Mouse (Mus musculus) right cerebral cortex, adult 2 months (tissue): ENCODE data around the gene Nek11.

Experiments used
- DNase-seq, 2 experiments: peaks; one replicate each; pipeline ENCODE4 v3.0.0; 2021 to 2022; ENCODE audit warnings: low spot score in 2 of 2

Nek11 gene

DNA sequence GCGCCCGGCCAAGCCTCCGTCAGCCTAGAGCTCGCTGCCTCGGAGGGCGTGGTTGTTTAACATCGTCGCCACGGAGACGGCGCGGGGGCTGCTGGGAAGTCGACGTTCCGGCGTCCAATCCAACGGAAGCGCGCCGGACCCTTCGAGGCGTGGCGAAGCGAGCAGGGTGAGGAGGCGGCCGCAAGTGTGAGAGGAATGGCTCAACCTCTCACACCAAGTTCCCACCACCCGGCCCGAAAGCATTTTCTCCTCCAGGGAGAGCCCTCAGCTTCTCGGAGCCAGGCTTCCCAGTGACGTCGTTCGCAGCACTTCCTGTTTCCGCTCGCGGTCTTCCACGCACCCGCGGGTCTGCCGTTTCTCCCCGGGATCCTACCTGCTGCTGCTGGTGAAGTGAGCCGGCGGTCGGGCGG, at the start of gene Nek11, which contains the start of gene Aste1:
TSS of gene Nek11 (minus strand) at position 307 of the 410 bp plus-strand sequence.
TSS of gene Aste1 (plus strand) at position 175 of the 410 bp plus-strand sequence.
- peak; percentile 95 to 96 for DNase-seq

DNA sequence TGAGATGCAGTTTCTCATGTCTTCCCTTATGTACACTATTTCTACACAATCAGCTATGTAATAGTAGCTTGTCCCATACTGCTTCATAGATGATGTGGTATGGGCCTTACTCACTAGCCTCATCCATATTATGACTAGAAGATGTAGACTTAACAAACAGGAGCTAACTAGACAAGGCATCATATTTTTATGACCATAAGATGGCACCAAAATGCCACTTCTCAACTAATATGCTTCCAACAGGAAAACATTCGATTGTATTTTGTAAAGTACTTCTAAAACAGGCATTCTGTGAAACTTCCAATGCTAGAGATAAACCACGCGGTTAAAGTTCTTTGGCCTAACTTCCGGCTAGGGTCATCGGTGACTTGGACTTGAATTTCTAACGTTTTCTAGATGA, 13.2 kb upstream of the Nek11 start:
- DNase-seq = no peak

DNA sequence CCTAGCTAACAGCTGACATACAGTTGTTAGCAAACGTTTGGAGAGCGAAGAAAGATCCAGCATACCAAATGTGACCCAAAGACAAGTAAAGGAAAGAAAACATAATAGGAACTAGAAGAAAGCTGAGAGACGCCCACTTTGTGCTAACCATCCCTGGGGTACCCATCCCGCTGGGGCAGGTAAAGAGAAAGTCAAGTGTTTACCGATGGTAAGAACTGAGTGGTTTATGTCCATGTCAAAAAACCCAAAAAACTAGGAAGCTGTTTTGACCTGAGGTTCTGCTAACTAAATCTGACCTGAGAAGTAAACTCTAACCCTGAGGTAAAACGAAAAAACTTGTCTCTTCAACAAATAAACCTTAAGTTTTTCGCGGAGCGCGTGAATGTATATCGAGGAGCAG, 604 bp downstream of the Nek11 start:
- no peak for DNase-seq

DNA sequence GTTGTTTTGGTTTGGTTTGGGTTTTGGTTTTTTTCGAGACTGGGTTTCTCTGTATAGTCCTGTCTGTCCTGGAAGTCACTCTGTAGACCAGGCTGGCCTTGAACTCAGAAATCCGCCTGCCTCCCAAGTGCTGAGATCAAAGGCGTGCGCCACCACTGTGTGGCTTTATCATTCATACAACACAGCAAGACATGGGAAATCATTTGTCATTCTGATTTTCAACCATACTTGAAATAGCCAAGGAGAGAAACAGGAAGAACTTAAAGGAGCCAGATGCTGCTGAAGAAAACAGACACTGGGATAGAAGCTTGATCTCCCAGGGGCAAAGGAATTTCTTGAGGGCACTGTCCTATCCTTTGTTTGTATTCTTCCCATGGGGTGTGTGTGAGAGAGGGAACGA, 4.7 kb downstream of the Nek11 start:
- no peak for DNase-seq

DNA sequence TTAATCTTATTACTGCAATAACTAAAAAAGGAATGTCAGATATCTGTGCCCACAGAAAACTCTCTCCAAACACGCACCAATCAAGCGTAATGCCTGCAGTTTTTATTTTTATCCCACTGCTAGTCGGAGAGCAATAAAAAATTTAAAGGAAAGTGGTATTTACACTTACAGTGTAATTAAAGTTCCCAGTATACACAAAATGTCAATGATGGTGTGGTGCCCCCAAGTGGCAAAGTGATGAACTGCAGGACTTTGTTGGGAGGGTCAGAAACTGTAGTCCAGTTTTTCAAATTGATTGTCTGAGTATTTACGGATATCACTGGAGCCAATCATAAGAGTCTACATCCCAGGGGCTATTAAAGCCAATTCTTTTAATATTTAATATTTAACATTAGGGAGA, 6.0 kb downstream of the Nek11 start:
- peak; percentile 87 to 93 for DNase-seq

DNA sequence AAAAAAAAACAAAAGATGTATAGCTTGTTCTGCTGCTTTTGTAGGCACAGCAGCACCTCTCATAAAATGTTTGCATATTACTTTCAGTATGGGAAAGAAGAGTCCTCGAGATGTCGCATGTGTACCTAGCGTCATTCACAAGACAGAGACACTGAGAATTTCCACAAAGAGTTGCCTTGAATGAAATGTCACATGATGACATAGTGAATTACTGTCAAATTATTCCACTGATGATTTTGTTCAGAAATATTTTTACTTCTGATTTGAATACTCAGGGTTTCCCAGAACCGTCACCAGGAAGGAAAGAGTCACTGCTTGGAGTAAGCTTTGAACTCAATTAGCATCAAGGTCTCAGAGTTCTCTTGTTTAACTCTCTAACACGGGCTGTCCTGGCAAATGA, 7.9 kb downstream of the Nek11 start:
- DNase-seq = no peak

DNA sequence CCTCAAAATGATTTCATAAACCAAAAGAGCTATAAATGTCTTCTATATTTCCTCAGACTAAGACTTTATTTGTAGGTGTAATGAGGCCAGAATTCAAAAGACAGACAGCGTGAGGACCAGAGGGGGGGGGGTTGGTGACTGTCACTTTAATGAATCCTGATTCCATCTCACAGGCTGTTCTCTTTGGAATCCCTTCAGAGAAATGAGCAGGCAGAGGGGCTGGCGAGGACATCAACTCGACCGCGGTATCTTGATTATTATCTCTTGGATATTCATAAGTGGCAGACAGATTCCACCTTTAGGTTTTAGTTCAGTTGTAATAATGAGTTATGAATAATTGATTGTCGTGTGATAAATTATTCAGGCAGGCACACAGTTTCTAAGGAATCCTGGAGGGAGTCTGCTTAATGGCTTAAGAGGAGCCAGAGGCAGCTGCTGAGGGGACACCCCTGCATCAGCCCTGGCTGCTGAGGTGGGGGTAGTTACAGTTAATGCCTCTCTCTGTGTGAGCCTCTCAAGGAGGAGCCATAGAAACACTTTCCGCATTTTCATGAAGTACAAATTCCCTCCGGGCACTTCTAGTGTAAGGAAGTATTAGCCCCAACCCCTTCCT, 15.7 kb downstream of the Nek11 start:
- no peak for DNase-seq

DNA sequence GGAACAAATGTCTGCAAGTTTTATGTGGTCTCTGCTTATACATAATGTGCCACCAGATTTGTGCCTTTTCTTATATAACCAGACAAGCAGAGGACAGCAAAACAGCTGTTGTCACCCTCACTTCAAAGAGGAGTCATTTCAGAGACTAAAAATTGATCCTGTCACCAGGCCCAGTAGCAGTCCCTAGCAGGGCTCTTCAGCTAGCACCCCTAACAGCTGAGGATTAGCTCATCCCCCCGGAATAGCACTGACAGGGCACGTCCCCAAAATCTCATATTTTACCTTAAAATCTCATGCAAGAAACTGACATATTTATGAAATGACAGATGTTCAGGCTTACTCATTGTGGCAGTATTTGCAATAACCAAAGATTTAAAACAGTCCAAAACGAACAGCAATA, 17.7 kb downstream of the Nek11 start:
- DNase-seq = no peak

DNA sequence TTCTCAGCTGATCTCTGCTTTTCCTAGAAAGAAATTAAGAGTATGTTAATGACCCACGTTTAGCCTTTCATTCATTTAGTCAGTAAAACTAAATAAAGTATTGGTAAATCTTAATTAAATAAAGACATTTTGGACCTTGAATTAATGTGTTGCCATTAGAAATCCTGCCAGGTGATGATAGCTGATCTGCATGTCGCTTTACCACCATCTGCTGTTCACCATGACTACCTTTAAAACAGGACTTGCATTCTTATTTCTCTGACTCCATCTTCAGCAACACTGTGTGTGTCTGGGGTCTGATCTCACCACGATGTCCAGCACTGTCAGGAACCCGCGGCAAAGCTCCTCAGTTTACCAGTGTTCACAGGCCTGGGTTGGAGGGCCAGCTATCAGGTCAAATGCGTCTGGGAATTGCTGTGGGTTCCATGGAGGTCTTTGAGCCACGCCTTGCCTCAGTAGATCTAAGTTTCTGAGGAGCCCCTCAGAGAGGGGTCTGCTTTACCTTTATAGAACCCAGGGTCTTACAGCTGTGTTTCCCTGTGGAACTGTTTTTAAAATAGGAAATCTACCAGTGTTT, 18.3 kb downstream of the Nek11 start:
- DNase-seq = peak; percentile 26 to 33

DNA sequence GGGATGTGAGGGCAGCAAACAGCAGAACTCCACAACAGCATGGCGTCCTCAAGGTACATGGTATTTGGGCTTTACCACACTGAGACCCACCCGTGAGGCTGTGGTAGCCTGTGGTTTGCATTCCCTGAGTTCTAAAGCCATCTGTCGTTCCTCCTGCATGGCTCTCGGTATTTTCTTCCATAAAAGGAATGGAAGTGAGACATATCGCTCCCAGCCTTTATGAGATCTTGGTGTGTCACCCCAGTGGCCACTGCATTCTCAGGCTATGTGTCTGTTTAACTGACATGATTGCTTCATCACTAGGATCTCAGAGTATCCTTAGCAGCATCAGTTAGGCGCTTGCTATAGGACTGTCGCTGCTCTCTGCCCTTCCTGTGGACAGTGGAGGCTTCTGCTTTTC, 18.9 kb downstream of the Nek11 start:
- DNase-seq = no peak

DNA sequence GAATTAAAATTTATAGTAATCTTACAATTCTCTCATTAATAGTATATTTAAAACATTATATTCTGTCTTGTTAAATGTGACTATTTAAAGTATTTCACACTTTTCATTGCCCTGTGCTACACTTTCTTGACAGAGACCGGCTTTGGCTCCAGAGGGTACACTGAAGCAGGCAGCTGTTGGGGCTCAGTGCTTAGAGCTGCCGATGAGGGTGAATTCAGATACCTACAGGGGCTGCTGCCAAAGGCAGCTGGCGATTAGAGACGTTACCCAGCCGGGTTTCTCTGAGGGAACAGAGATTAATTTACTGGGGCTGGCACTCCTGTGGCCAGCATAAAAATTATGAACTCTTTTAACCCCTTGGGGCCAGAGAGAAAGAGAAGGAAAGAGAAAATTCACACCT, 21.0 kb downstream of the Nek11 start:
- DNase-seq = no peak

DNA sequence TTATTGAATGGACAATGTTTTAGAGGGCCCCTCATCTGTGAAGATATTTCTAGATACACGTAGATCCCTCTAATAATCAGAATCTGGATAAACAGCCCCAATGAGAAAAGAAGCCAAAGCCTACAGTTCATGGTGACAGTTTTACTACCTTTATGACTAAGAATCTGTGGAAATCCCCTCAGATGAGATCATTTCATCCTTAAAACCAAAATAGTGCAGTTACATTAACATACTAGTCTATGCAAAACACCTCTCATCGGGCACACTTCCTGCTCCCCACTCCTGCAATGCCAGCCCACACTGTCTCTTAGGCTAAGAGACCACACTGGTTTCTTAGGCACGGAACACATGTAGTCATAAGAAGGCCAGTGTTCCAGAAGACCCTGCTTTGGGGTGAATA, 26.7 kb downstream of the Nek11 start:
- DNase-seq = no peak

DNA sequence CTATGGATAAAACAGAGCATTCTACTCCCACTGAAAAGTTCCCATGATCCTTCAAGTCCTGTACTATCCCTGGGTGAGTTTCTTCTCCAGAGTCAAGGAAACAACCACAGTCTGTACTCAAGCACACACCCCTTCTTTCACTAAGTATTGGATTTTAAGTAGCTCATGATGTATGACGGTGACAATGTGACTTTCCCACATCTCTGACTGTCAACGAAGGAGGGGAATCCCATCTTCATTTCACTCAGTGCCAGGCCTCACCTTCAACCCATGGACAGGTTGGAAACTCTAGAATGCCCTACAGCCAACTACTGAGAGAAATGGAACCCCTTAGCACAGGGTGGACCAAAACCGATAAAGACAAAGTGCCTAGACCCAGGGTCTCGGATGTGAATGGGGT, 29.1 kb downstream of the Nek11 start:
- DNase-seq = no peak

DNA sequence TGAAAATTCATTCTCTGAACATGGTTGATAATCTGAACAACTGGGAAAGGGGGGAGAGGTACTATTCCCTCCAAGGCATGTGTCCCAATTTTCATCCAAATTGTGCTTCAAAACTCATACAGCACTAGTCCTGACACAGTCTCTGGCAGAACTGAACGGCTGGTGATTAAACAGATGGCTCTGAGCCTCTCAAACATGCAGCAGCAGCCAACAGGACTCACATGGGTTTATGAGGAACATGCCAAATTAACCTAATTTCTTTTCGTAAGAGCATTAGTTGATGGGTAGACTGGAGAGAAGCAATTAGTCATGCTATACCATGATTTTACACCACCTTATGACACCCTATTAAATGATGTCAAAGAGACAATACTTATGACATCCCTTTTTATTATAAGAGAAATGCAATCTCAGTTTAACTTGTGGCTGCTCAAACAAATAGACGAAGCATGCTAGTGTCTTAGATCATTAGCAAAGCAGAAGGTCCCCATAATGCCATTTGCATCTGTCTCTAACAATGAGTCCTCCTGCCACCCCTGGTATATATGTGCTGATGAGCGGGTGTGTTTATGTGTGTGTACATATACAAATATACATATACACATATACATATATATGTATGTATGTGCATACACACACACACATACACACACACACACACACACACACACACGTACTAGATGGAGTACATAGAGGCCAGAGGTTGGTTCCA, 31.6 kb downstream of the Nek11 start:
- no peak for DNase-seq

DNA sequence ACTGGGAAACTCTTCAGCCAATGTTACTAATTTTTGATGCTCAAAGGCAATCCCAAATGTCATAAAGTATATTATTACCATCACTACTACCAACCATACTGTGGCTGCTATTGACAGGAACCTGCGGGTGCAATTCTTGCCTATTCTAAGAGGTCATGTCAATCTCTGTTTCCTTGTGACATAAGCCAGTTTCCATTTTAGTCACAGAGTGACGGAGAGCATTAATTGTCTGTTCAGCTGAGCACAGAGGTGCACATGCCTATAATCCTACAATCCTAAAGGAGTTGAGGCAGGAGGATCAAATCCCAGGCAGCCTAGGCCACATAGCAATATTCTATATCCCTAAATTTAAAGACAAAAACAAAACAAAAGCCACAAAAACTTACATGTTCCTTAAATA, 33.1 kb downstream of the Nek11 start:
- DNase-seq = no peak

DNA sequence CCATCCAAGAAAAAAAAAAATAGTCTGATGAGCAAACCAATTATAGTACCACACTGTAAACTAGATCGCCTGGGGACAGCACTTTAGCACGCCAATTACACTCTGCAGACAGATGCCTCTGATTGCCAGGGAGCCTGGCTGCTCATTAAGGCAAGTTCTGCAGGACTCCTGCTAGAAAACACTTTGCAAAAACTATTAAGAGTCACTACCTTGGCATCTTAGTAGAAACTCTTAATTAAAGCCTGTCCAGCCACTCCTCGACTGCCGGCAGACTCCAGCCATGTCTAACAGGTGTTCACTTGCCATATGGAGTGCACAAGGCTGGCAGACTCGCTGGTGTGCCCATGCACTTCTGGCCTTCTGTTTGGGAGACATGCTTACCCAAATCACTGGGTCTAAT, 46.3 kb downstream of the Nek11 start:
- DNase-seq = no peak

DNA sequence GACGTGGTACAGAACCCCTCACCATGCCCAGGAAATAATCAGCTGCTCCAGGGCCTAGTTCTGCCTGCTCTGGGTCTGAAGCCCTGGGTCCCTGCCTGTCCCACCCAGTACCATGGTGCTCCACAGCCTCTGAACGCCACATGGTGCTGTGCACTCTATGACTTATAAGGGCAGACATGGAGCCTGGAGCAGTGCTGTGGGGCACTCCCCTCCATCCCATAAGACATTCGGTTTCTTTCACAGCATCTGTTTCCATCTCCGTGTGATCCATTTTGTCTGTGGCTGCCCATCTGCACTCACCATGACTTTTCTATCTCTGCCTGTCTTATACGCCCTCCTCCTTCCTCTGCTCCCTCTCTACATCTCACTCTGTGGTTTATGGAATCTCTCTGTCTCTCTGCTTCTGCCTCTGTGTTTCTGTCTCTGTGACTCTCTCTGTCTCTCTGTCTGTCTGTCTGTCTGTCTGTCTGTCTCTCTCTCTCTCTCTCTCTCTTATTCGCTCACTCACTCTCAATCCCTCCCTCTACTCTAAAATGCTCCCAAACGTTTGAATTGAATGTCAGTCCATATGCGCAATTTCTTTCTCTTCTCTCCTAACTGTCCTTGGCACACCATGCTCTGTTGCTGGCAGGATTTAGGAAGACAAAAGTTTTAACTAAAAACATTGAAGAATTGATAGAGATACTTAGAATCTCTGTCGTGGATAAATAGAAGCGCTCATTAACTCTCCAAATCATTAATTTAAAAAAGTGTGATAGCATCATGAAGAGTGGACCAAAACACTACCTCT, 46.9 kb downstream of the Nek11 start:
- DNase-seq = no peak

DNA sequence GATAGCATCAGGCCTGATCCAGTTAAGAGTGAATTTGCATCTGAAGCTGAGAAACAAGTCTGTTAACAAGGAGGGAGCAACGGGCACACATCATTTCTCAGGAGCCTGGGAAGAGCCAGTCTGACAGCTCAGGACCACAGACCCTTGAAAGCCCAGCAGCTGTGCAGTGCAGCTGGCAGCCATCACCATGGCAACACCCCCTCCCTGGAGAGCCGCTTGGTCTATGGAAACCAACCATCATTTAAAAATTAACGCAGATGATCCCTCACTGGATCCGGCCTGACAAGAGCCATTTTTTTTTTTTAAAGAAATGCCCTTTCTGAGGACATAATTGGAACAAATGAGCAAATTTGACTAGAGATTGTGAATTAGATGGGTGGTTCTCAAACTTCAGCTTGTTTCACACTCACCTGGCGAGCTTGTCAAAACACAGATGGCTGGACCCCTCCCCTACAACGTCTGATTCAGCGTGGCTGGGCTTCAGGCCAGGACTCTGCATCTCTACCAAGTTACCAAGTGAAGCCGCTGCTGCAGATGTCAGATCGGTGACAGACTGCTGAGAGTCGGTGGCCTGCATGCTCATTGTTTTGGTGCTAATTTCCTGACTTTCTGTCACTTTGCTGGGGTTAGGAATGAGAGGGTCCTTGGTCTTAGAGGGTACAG, 52.2 kb downstream of the Nek11 start:
- no peak for DNase-seq

DNA sequence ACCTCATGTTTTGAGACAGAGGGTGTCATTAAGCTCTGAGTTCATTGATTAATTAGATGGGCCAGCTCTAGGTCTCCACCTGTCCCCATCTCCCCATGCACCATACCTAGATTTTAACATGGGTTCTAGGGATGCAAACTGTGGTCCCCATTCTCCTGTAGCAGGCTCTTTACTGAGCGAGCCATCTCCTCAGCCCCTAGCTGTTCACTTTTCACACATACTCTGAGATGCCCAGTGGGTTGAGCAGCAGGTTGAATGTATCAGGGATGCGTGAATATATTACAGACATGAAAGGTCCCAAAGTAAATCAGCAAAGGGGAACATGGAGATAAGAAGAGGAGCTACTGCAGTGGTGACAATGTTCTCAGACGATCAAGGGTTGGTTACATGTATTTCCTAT, 52.8 kb downstream of the Nek11 start:
- DNase-seq = no peak

DNA sequence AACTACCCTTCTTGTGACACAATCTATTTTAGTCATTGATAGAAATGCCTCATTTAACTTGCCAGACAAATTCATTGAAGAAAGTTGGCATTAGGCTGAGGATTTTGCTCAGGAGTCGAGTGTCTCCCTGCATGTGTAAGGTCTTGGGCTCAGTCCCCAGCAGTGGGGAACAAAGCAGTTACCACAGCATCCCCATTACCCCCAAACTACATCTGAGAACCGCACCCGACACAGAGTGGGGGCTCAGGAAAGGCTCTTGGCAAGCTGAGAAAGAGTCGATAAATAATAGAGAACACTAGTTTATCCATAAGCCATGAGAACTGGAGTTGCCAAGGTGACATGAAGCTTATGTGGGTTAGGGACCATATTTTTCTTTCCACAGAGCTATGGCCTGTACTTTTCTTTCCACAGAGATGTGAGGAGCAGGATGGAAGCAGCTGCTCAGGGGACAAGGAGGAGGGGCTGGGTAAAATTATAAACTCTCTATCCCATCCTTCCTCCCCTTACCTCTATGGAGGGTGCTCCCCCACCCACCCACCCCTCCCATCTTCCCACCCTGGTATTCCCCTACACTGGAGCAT, 62.8 kb downstream of the Nek11 start:
- no peak for DNase-seq

DNA sequence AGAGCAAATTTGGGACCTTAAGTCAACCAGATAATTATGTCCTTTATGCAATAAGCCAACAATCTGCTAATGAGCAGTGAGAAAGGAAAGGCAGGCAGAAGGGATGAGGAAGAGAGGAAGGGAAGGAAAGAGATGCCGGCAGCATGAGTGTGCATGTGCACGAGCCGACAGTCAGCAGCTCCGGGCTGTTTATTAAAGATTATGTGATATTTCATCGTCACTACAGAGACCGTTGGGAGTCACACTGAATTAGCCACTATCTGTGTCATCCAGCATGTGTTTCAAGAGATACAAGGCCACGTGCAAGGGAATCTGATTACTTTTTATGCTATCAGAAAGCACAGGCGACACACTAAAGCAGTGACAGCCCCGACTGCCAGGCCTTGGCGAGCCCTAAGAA, 73.5 kb downstream of the Nek11 start:
- no peak for DNase-seq

DNA sequence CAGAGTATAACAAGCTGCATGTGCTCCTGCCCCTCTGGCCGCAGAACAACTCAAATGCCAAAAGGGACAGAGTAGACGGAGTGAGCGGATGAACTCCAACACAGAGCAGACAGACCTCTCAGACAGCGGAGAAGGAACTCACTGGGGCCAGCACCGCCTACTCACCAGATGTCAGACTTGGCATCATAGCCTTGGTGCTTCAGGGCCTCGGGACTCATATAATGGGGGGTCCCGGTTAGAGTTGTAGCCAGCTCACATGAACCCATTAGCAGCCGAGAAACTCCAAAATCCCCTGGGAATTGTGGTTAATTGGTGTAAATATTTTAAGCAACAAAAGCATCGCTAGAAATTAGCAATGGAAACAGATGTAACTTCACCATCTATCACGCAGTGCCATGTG, 82.1 kb downstream of the Nek11 start:
- DNase-seq = no peak
